Mouse (Mus musculus) thymus, adult 2 months (tissue): ENCODE data around the gene Wdr62.

Source experiments
- CTCF ChIP-seq: fragments of 200-500 bp; IDR thresholded peaks from 2 replicates; pipeline ENCODE4 v1.5.1; 2012; ENCODE audit warnings: mild to moderate bottlenecking, control low read depth, low read length, moderate library complexity, borderline replicate concordance; ENCODE audit not compliant: control insufficient read depth, poor library complexity, insufficient read depth; ENCODE audit errors: extremely low read depth
- POLR2A ChIP-seq: fragments of 200-500 bp; IDR thresholded peaks from 2 replicates; pipeline ENCODE4 v1.6.1; 2012; ENCODE audit warnings: mild to moderate bottlenecking, low read length, control low read depth, moderate library complexity; ENCODE audit not compliant: control insufficient read depth, poor library complexity, insufficient read depth; ENCODE audit errors: extremely low read depth

DNA sequence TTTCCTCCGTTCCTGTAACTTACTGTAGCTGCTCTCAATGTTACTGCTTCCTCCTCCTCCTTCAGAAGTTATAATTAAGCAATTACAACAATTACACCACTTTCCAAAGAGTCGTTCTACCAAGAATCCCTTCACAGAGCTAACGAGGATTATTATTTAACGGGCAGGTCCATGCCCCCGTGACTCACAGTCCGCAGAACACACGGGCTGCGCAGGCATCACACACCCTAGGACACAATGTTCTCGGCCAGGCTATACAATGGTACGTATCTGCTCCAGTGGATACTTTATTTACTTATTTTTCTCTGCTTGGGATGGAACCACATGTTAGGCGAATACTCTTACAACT lies 60.2 kb downstream of the Wdr62 start:
- TF ChIP-seq CTCF, result no peak
- no peak for TF ChIP-seq POLR2A
